Mouse (Mus musculus) heart, adult 10 weeks (tissue): ENCODE results near the gene Otulinl. TPM values are rescaled to one million over a fixed set of nuclear protein-coding genes. Genes with fewer than 3 reads are reported as not detected.

ENCODE experiments used
- polyA plus RNA-seq: library from polyadenylated mRNA; stranded (reverse); fragments of 350-450 nt; fragmentation: Illumina TruSeq; extraction: RNeasy Lipid Tissue Mini Kit (QIAGEN cat#74804); gene quantifications from one replicate; pipeline ENCODE4 v1.2.3, GENCODE M21; 2014; ENCODE audit warnings: low read depth, low replicate concordance

Otulinl gene
- 1.3 TPM for polyA plus RNA-seq

DNA sequence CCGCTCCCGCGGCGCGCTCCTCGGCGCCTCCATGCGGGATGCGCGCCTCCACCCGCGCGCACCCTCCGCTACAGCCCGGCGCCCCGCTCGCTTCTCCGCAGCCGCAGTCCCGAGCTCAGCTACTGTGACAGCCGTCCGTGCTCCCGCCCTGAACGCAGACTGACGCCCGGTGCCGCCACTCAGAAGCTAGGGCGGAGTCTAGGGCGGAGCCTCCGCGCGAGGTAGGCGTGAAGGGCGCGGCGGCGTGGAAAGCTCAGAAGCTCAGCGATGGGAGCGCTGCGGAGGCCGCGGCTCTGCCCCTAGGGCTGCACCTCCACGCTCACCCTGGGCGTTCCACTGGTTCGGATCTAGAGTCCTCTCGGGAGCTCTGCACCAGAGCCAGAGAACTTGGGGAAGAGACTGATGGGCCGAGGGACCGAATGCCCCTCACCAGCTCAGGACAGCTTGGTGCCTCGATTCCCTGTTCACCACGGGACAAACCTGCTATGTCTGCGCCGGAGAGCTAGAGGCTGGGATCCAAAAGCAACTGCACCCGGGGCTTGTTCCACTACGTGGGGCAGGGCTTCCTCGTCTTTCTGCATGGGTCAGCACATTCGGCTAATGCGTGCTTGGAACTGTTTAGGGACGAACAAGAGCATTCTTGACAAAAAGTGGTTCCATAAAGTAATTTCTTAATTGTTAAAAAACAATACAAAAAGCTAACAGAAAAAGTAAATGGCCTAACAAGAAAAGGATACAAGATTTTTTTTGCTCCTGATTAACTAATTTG lies at the start of gene Otulinl:
Otulinl (minus strand) TSS at position 161 of the 769 bp plus-strand sequence.

GRCm38 (mm10) chr15:27630601-27631383 lies 50.6 kb downstream of the Otulinl start, which contains the start of gene Otulin:
Gene Otulin, minus strand, starts transcription at chr15:27630693.

Other genes with a start within 250 kb of the Otulinl start
- 165 TPM for gene Ank, start 214.9 kb downstream of the Otulinl start, polyA plus RNA-seq
- gene Otulin, start 50.9 kb downstream of the Otulinl start, polyA plus RNA-seq: 25.6 TPM